Mouse (Mus musculus): ENCODE results near the gene Aifm2. TPM values are rescaled to one million over a fixed set of nuclear protein-coding genes. Genes with fewer than 3 reads are reported as not detected.

The Aifm2 gene
- polyA plus RNA-seq, 1 experiment from 2014 or later = 20.6 TPM

GRCm38 (mm10) chr10:61781461-61782128 is 66.5 kb downstream of the Aifm2 start:
- no peak for ATAC-seq (ENCODE audit: extremely low read depth, insufficient number of reproducible peaks, low FRiP score, low TSS enrichment)
- WGBS = 31% methylated on average over 9 of the region's 9 CpGs
- Histone ChIP-seq H3K4me1 (peaks cover 16% of the 10 kb centered on the region), H3K36me3 (no peaks in the 10 kb centered on the region), H3K27me3 (replicated peaks) (no peaks in the 10 kb centered on the region), H3K9ac (peak overlapping the region; percentile 47; the same call in 1 of the 2 replicates), H3K9me3 (no peaks in the 10 kb centered on the region), H3K27ac (replicated peaks) (no peak overlapping the region), H3K4me3 (peak overlapping the region; percentile 91), H3K4me2 (peak overlapping the region; percentile 83)

- under 1% methylated on average over 72 of the region's 74 CpGs for WGBS
- H3K36me3 ChIP-seq = no peaks in the 10 kb centered on the region
- H3K4me2 ChIP-seq = peak overlapping the region; percentile 83
- H3K4me3 ChIP-seq = peak overlapping the region; percentile 91
- peaks cover 16% of the 10 kb centered on the region for H3K4me1 ChIP-seq
- peak overlapping the region; percentile 97 for H3K9ac ChIP-seq
- no peaks in the 10 kb centered on the region for H3K9me3 ChIP-seq
- H3K27ac ChIP-seq (replicated peaks) = peak overlapping the region; percentile 88
- H3K27me3 ChIP-seq (replicated peaks) = no peaks in the 10 kb centered on the region
- peak; percentile 12; the same call in 1 of the 2 replicates for ATAC-seq (ENCODE audit: extremely low read depth, insufficient number of reproducible peaks, low FRiP score, low TSS enrichment)
Measured at GRCm38 (mm10) chr10:61782799-61783611, 67.9 kb downstream of the Aifm2 start.

GRCm38 (mm10) chr10:61783621-61784251 is 68.7 kb downstream of the Aifm2 start, which contains the start of gene H2afy2:
TSS of gene H2afy2 (minus strand) at chr10:61784147.
- H3K27ac ChIP-seq (replicated peaks) = peak within 1 kb of the TSS; percentile 88
- peak; percentile 45 for ATAC-seq (ENCODE audit: extremely low read depth, insufficient number of reproducible peaks, low FRiP score, low TSS enrichment)
- no peaks in the 10 kb centered on the region for H3K9me3 ChIP-seq
- peak within 1 kb of the TSS; percentile 83 for H3K4me2 ChIP-seq
- peak within 1 kb of the TSS; percentile 97 for H3K9ac ChIP-seq
- no peaks in the 10 kb centered on the region for H3K27me3 ChIP-seq (replicated peaks)
- H3K36me3 ChIP-seq = no peaks in the 10 kb centered on the region
- WGBS = under 1% methylated on average over 50 of the region's 50 CpGs
- peak within 1 kb of the TSS; percentile 91 for H3K4me3 ChIP-seq
- peaks cover 16% of the 10 kb centered on the region for H3K4me1 ChIP-seq

- H3K9ac ChIP-seq = peak overlapping the region; percentile 97
- 32% methylated on average over 10 of the region's 10 CpGs for WGBS
- H3K9me3 ChIP-seq = no peaks in the 10 kb centered on the region
- H3K4me2 ChIP-seq = peak overlapping the region; percentile 83
- peak overlapping the region; percentile 91 for H3K4me3 ChIP-seq
- peak overlapping the region; percentile 88; the same call in 1 of the 2 replicates for H3K27ac ChIP-seq (replicated peaks)
- H3K27me3 ChIP-seq (replicated peaks) = no peaks in the 10 kb centered on the region
- ATAC-seq (ENCODE audit: extremely low read depth, insufficient number of reproducible peaks, low FRiP score, low TSS enrichment) = no peak
- H3K4me1 ChIP-seq = peaks cover 16% of the 10 kb centered on the region
- no peaks in the 10 kb centered on the region for H3K36me3 ChIP-seq
Measured at GRCm38 (mm10) chr10:61784414-61784813, 69.4 kb downstream of the Aifm2 start.

GRCm38 (mm10) chr10:61787541-61788313 is 72.7 kb downstream of the Aifm2 start:
- no peak overlapping the region for H3K9ac ChIP-seq
- 65% methylated on average over 10 of the region's 10 CpGs for WGBS
- no peaks in the 10 kb centered on the region for H3K9me3 ChIP-seq
- no peak overlapping the region for H3K27ac ChIP-seq (replicated peaks)
- peaks cover 5% of the 10 kb centered on the region for H3K4me1 ChIP-seq
- no peak overlapping the region for H3K4me3 ChIP-seq
- no peaks in the 10 kb centered on the region for H3K27me3 ChIP-seq (replicated peaks)
- H3K4me2 ChIP-seq = no peak overlapping the region
- H3K36me3 ChIP-seq = no peaks in the 10 kb centered on the region
- ATAC-seq (ENCODE audit: extremely low read depth, insufficient number of reproducible peaks, low FRiP score, low TSS enrichment) = no peak

GRCm38 (mm10) chr10:61788499-61788898 is 73.4 kb downstream of the Aifm2 start:
- H3K27me3 ChIP-seq (replicated peaks) = no peaks in the 10 kb centered on the region
- H3K4me3 ChIP-seq = no peak overlapping the region
- 0 out of 2 replicates have a peak, but pooled peaks cover 5% of the 10 kb centered on the region for H3K4me1 ChIP-seq
- no peaks in the 10 kb centered on the region for H3K36me3 ChIP-seq
- no peaks in the 10 kb centered on the region for H3K9me3 ChIP-seq
- no peak for ATAC-seq (ENCODE audit: extremely low read depth, insufficient number of reproducible peaks, low FRiP score, low TSS enrichment)
- WGBS = 87% methylated on average over 5 of the region's 5 CpGs
- no peak overlapping the region for H3K27ac ChIP-seq (replicated peaks)
- H3K9ac ChIP-seq = no peak overlapping the region
- H3K4me2 ChIP-seq = no peak overlapping the region

Small RNA genes within 50 kb of the gene (microRNA-seq; reads per million reads assigned to microRNA genes)
- gene Mir5108 = not detected

Other genes starting within 250 kb of the Aifm2 start
- 12.1 and 13.2 TPM in 2 replicates for gene Lrrc20, start 239.5 kb upstream of the Aifm2 start, polyA plus RNA-seq (2015; fragmentation: Nextera tagmentation; extraction: Ambion mirVana)
- gene Npffr1, start 119.8 kb upstream of the Aifm2 start, polyA plus RNA-seq (2015; fragmentation: Nextera tagmentation; extraction: Ambion mirVana) = 0.05 and 0.08 TPM in 2 replicates
- gene Ppa1, start 66.7 kb upstream of the Aifm2 start, polyA plus RNA-seq (2015; fragmentation: Nextera tagmentation; extraction: Ambion mirVana) = 113 and 124 TPM in 2 replicates
- 156 and 159 TPM in 2 replicates for gene Sar1a, start 35.0 kb upstream of the Aifm2 start, polyA plus RNA-seq (2015; fragmentation: Nextera tagmentation; extraction: Ambion mirVana)
- 19.1 and 19.2 TPM in 2 replicates for gene Tysnd1, start 19.7 kb upstream of the Aifm2 start, polyA plus RNA-seq (2015; fragmentation: Nextera tagmentation; extraction: Ambion mirVana)
- 57.3 and 65.3 TPM in 2 replicates for gene H2afy2, start 68.9 kb downstream of the Aifm2 start, polyA plus RNA-seq (2015; fragmentation: Nextera tagmentation; extraction: Ambion mirVana)